Mouse (Mus musculus): ENCODE results near the gene Atp6v1g1.

DNA sequence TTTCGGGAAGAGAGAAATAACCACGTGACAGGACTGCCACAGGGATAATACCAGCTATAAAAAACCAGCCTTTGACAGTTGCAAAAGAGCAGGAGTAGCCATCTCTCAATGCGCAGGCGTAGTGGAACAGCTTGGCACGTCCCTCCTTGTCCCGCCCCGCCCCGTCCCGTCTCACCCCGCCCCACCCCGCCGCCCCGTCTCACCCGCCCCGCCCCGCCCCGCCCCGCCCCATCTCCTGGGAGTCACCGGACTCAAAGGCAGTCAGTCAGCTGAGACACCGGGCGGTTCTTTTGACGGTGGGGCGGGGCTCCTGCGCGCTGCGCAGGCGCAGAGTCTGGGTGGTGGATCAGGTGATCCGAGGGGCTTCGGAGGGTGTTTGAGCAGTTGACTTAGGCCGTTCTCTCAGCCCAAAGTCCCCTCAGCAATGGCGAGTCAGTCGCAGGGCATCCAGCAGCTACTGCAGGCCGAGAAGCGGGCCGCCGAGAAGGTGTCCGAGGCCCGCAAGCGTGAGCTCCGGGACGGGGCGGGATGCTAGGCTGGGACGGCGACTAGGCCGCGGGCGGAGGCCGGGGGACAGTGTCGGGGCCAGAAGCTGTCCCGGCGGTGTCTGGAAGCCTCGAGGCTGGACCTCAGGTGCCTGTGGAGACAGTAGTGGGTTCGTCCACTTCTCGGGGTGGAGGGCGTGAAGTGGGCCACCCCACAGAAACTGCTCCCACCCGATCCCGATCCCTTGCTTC is at the start of gene Atp6v1g1:
- TF ChIP-seq CTCF (conservative IDR thresholded peaks at IDR 0.05; ENCODE audit: insufficient read depth, insufficient read length, low read depth, low read length), result no peak
- TF ChIP-seq POLR2A (IDR thresholded peaks at IDR 0.05; ENCODE audit: low read depth, low read length), result peak; percentile 44
